Mouse (Mus musculus) granulocyte monocyte progenitor cell, adult 5-6 weeks (primary cell): ENCODE data around the gene Sh3rf1. TPM values are rescaled to one million over a fixed set of nuclear protein-coding genes. Genes with fewer than 3 reads are reported as not detected.
A peak's percentile ranks its signal among the peaks of the same experiment; 100 is the strongest.

Experiments
- ATAC-seq: replicated peaks from 2 replicates; pipeline ENCODE4 v1.8.0; 2016; ENCODE audit warnings: mild to moderate bottlenecking, moderate TSS enrichment, inconsistent platforms; ENCODE audit not compliant: poor library complexity, severe bottlenecking
- total RNA-seq, 2 experiments: library from RNA; stranded (forward) in 1 of 2; stranded (reverse) in 1 of 2; fragments of 200-712, 200-1000 nt in 1 of 2; fragments of >200 nt in 1 of 2; fragmentation: Nextera tagmentation in 1 of 2; gene quantifications; 2 replicates each; pipeline ENCODE4 v1.2.3; 2014 to 2017

The Sh3rf1 gene
- total RNA-seq, 2 experiments from 2014 or later = 2.0 to 2.1 TPM

DNA sequence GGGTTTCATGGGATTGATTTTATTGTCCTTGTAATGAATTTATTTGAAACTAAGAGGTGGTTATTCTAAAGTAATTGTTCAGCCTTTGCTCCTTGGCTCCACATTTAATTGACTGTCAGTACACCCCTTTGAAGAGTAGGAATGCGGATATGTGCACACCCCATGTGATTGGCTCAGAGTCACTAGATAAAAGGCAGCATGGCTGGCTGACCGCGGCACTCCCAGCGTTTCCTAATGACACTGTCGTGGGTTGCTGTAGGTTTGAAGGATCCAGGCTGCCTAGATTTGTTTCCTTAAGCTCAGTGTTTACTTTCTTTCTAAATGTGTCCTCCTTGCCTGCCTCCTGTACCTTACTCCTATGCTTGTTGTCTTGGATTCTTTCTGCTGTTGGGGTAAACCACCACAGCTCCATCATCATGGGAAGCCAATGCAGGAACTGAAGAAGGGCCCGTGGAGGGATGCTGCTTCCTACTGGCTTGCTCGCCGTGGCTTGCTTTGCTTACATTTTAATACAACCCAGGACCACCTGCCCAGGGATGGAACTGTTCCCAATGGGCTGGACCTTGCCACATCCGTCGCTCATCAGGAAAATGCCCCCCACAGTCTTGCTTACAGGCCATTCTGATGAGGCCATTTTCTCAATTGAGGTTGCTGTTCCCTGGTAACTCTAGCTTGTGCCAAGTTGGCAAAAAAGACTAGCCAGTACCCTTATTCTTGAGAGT lies 93.3 kb downstream of the Sh3rf1 start:
- peak; percentile 33; the same call in 1 of the 2 replicates for ATAC-seq

DNA sequence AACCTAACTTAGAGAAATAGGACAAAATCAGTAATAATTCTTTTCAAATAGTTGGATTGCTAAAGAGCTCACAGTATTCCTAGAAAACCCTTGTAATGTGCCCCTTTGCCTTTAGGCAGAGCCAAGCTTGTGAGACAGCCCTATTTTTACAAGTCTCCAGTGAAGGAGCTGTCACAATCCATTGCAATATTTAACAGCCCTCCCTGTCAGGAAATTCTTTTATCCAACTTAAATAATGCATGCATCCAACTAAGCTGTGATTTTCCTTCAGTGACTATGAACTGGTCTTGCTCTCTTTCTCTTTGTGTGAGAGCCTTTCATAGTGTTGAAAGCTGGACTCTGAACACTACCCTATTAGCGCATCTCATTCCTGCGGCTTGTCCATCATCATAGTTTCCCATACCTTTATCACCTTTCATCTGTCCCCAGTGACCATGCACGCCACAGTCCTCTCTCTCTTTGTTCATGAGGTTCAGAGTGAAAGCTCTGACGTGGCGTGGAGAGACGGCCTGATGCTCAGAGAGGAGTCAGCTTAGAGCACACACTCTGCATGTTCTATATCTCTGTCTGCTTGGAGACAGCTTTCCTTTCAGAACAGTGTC lies 94.0 kb downstream of the Sh3rf1 start:
- no peak for ATAC-seq

- ATAC-seq = no peak
These were observed 97.5 kb downstream of the Sh3rf1 start for GRCm38 (mm10) chr8:61321216-61321615.

DNA sequence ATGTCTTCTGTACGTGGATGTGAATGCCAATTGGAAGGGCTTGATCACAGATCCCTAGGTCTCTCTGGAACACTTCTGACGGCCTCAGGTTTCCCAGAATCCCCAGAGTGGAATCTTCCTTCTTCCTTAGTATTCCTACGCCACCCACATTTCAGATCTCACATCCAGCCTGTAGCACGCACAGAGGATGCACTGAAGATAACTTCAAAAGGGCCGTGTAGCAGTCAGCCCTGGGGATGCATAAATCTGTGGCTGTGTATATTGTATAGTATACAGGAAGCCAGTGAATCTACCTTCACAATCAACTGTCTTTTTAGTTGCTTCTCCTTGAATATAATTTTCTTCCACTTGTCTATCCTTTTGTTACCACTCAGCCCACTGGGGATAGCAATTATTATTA lies 98.1 kb downstream of the Sh3rf1 start:
- ATAC-seq = no peak

DNA sequence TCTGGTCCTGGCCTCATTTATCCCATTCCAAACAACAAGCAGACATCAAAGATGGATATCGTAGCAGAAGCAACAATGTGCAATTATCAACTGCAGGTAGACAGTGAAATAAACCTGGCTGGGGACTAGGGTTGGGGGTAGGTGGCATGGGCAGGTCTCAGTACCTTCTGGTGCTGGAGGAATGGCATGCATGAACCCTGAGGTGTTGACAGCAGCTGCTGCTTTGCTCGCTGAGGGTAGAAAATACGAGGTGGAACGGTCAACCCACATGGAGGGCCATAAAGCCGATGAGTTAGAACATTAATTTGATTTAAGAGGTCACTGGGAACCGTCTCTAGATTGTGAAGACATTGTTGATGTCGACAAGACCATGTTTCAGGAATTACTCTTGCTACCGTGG lies 98.8 kb downstream of the Sh3rf1 start:
- no peak for ATAC-seq

- ATAC-seq = no peak
These were observed 100.8 kb downstream of the Sh3rf1 start for GRCm38 (mm10) chr8:61324363-61324914.

DNA sequence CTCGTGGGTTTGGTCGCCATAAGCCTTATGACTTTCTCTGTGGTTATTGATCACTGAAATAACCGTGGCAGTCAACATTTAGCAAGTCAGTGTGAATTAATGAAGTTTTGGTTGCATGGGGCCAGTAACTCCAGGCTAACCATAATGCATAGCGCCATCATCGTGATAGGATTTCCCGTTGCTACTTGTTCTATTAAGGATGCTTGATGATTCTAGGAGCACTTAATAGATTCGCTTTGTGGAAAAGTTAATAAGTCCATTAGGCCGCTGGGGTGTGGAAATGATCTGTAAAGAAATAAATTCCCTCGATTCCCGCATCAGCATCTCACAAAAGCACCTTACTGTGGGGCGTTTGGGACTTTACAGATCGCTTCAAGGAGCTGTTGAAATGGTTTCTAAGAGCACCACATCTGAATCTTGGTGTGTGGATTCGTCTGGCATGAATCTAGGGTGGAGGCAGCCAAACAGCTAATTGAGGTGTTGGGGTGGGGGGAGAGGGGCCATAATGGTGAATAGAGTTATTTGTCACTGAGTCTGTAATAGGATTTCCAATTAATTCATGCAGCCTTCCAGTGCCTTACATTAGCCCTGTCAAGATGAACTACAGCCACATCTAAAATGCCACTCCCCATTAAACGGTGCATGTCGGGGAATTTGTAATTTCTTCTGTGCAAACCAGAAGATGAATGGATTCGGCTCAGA lies 101.5 kb downstream of the Sh3rf1 start:
- ATAC-seq = no peak

DNA sequence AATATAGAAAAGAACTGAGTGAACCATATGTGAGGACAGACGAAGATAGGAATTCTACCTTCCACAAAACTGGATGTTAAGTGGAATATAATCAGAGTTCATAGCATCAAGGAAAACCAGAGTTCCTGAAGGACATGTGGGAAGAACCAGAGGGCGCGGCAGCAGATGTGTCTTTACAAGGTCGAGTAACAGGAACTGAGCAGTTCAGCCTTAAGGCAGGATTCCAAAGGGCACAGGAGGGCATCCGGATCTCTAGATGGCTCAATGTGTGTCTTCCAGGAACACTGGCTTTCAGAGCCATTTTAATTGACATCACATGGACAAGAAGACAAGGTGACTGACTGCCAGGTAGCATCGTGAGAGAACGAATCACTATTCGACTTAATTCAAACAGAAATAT lies 102.6 kb downstream of the Sh3rf1 start:
- no peak for ATAC-seq

DNA sequence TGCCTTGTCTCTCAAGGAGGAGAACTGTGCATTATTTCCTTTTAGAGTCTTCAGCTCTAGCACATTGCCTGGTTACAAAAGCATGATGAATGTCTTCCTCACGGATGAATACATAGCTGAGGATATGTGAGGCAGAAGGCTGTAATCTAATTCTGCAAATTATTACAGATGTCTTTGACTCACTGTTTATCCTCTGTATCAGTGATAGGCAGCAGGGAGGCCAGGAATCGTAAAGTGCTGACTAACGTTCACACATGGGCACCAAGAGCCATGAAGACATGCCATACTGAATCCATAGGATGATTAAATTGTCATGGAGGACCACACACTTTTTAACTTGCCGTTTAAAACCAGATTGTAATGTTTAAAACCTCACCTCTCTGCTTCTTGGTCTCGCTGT lies 103.7 kb downstream of the Sh3rf1 start:
- no peak for ATAC-seq

DNA sequence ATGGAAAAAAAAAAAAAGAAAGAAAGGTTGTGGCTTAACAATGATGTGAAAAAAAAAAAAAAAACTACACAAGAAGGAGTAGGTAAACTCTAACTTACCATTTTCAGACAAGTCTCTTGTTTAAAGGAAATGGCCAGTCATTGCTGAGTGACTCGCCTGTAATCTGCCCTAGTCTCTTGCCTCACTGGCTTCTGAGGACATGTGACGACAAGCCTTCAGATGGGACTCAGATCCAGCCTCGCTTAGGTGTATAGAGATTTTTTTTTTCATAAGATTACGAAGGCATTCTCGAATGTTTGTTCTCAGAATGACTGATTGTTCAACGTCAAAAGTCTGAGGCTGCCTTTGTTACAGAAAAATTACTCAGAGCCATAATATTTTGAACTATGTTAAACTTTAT lies 116.0 kb downstream of the Sh3rf1 start:
- no peak for ATAC-seq

DNA sequence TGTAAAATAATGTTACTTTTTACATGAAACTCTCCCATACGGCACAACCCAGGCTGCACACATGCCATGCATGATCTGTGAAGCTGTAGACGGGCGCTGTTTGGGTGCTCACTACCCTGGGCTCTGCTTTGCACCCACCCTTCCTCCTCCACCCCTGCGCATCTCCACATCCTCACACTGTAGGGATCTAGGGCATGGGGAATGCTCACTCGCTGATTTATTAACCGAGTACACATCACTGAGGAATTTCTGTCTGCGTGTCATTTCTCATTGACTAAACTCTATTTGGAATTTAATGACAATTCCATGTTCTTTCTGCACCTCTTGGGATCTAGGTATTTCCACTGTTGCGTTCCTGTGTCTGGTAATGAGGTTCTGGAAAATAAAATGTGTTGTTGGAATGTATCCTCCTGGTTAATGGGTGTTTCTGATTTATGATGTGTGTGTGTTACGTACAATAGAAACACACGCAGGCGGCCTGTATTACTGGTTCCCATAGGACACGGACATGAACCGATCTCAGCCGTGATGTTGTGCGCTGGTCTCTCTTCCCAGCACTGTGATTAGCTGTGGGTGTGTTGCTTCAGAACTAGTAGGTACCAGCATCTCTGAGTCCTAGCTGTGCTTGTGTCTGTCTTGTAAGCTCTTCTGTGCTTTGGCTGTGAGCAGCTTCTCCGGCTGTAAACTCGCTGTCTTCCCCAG lies 116.8 kb downstream of the Sh3rf1 start:
- no peak for ATAC-seq

- no peak for ATAC-seq
These were observed 118.1 kb downstream of the Sh3rf1 start for GRCm38 (mm10) chr8:61341587-61342441.

DNA sequence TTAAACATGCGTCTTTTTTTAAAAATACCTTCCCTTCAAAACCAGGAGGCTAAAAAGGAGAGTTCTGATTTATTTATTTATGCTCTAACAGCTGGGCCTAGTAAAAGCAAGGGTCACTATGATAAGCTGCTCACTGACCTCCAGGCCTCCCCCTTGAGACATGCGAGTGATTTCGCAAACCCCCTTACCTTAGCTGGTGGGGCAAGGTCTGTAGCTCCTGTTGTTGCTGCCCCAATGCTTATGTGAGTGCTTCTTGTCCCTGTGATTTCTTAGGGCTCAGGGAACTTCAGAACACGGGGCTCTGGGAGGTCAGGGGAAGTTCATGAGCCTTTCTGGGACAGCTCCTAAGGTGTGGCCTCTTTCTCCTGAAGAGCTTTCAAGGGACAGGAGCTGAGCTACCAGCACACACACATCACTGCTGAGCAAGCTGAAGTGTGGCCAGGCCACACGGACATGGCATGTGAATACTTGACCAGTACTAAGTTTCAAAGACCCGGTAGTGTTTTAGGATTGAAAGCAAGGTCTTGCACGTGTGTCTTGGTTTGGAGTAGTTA lies 118.9 kb downstream of the Sh3rf1 start:
- ATAC-seq = no peak

- no peak for ATAC-seq
These were observed 120.8 kb downstream of the Sh3rf1 start for GRCm38 (mm10) chr8:61344435-61344834.

- ATAC-seq = no peak
These were observed 123.3 kb downstream of the Sh3rf1 start for GRCm38 (mm10) chr8:61346941-61347340.

DNA sequence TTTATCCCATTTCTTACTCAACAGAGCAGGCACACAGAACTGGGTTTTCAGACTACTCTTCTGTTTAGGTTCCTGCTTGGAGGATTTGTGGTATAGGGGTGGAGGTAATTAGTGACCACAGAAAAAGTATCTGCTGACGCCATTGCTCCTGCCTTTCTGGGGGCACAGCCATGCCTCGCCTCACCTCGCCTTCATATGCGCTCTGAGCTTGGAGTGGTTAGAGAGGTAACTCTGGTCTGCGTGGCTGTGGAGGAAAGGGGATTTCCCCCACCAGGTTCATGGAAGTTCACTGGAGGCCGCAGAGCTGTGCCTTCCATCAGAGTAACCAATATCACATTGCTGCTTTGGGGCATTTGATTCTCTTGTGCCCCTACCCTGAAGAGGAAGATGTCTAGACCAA lies 123.9 kb downstream of the Sh3rf1 start:
- no peak for ATAC-seq

- ATAC-seq = no peak
These were observed 124.4 kb downstream of the Sh3rf1 start for GRCm38 (mm10) chr8:61348029-61348428.

GRCm38 (mm10) chr8:61348518-61348917 lies 124.8 kb downstream of the Sh3rf1 start:
- ATAC-seq = no peak

GRCm38 (mm10) chr8:61350443-61350842 lies 126.8 kb downstream of the Sh3rf1 start:
- no peak for ATAC-seq
